Mouse (Mus musculus): ENCODE data around the gene Ttc26.
"Not testable (repeated sequence)": the region's sequence is repeated elsewhere in the genome, so short reads cannot be mapped to it uniquely, and the experiment has no call there.

The Ttc26 gene

GRCm38 (mm10) chr6:38356661-38357433 lies 24.4 kb upstream of the Ttc26 start:
- not testable (repeated sequence) for DNase-seq (ENCODE audit: low spot score in 2 of 2)

- DNase-seq (ENCODE audit: low spot score in 2 of 2), result no peak
Observed at GRCm38 (mm10) chr6:38357603-38358252, 23.5 kb upstream of the Ttc26 start.

- DNase-seq (ENCODE audit: low spot score in 2 of 2), result no peak
Observed at GRCm38 (mm10) chr6:38358253-38359027, 22.8 kb upstream of the Ttc26 start.

GRCm38 (mm10) chr6:38359044-38359735 lies 22.1 kb upstream of the Ttc26 start:
- DNase-seq (ENCODE audit: low spot score in 2 of 2), result not testable (repeated sequence)

GRCm38 (mm10) chr6:38359736-38360499 lies 21.4 kb upstream of the Ttc26 start:
- DNase-seq (ENCODE audit: low spot score in 2 of 2), result no peak

- no peak for DNase-seq (ENCODE audit: low spot score in 2 of 2)
Observed at GRCm38 (mm10) chr6:38361065-38361464, 20.2 kb upstream of the Ttc26 start.

GRCm38 (mm10) chr6:38361937-38362336 lies 19.3 kb upstream of the Ttc26 start:
- no peak for DNase-seq (ENCODE audit: low spot score in 2 of 2)

GRCm38 (mm10) chr6:38363370-38363769 lies 17.9 kb upstream of the Ttc26 start:
- no peak for DNase-seq (ENCODE audit: low spot score in 2 of 2)

- no peak for DNase-seq (ENCODE audit: low spot score in 2 of 2)
Observed at GRCm38 (mm10) chr6:38364121-38364520, 17.1 kb upstream of the Ttc26 start.

GRCm38 (mm10) chr6:38369945-38370344 lies 11.3 kb upstream of the Ttc26 start:
- no peak for DNase-seq (ENCODE audit: low spot score in 2 of 2)

- no peak for DNase-seq (ENCODE audit: low spot score in 2 of 2)
Observed at GRCm38 (mm10) chr6:38374271-38374670, 7.0 kb upstream of the Ttc26 start.

GRCm38 (mm10) chr6:38380764-38381128 lies 523 bp upstream of the Ttc26 start:
- no peak for DNase-seq (ENCODE audit: low spot score in 2 of 2)

- DNase-seq (ENCODE audit: low spot score in 2 of 2), result peak in 1 of 2 experiments; percentile 40
Observed at GRCm38 (mm10) chr6:38389671-38390070, 8.4 kb downstream of the Ttc26 start.

GRCm38 (mm10) chr6:38432457-38432856 lies 51.2 kb downstream of the Ttc26 start:
- DNase-seq (ENCODE audit: low spot score in 2 of 2), result not testable (repeated sequence)

GRCm38 (mm10) chr6:38433261-38434033 lies 52.2 kb downstream of the Ttc26 start, which contains the start of gene Ubn2:
Ubn2 (plus strand) TSS chr6:38433950.
- peak; percentile 96 to 99 for DNase-seq (ENCODE audit: low spot score in 2 of 2)

- DNase-seq (ENCODE audit: low spot score in 2 of 2), result peak; percentile 39 to 40
Observed at GRCm38 (mm10) chr6:38434055-38435023, 53.1 kb downstream of the Ttc26 start.

- no peak for DNase-seq (ENCODE audit: low spot score in 2 of 2)
Observed at GRCm38 (mm10) chr6:38443842-38444241, 62.6 kb downstream of the Ttc26 start.

GRCm38 (mm10) chr6:38448295-38448694 lies 67.0 kb downstream of the Ttc26 start:
- no peak for DNase-seq (ENCODE audit: low spot score in 2 of 2)

- no peak for DNase-seq (ENCODE audit: low spot score in 2 of 2)
Observed at GRCm38 (mm10) chr6:38453049-38453448, 71.8 kb downstream of the Ttc26 start.
